Mouse (Mus musculus): Measurements from ENCODE around the gene Pthlh. TPM values are rescaled to one million over a fixed set of nuclear protein-coding genes. Genes with fewer than 3 reads are reported as not detected.

Gene Pthlh
- polyA plus RNA-seq, 1 experiment from 2014 or later: 1.4 TPM

- H3K4me1 ChIP-seq (replicated peaks; ENCODE audit: insufficient read depth, low read length): no peaks in the 10 kb centered on the region
- 48% methylated on average over 5 of the region's 5 CpGs for WGBS
- no peak overlapping the region for H3K27ac ChIP-seq
- H3K36me3 ChIP-seq (ENCODE audit: insufficient read depth, low read length): no peaks in the 10 kb centered on the region
- ATAC-seq (replicated peaks; ENCODE audit: low FRiP score, low read depth) (no peak), DNase-seq (ENCODE audit: low spot score) (no peak)
- H3K4me3 ChIP-seq (replicated peaks; ENCODE audit: low read depth, low read length): no peak overlapping the region
- no peaks in the 10 kb centered on the region for H3K27me3 ChIP-seq (ENCODE audit: insufficient read depth, low read length)
- no peaks in the 10 kb centered on the region for H3K9me3 ChIP-seq (replicated peaks; ENCODE audit: low read length)
- H3K4me2 ChIP-seq (ENCODE audit: low read length): no peak overlapping the region
- no peak for TF ChIP-seq CTCF (IDR thresholded peaks at IDR 0.05; ENCODE audit: low read depth)
- H3K9ac ChIP-seq (ENCODE audit: low read depth, low read length): no peak overlapping the region
Observed at GRCm38 (mm10) chr6:147279309-147279708, 15.3 kb upstream of the Pthlh start.

GRCm38 (mm10) chr6:147268143-147268790, 4.3 kb upstream of the Pthlh start:
- H3K27me3 ChIP-seq (ENCODE audit: insufficient read depth, low read length): peaks cover 5% of the 10 kb centered on the region; the same call in 1 of the 2 replicates
- no peak overlapping the region for H3K27ac ChIP-seq

GRCm38 (mm10) chr6:147266466-147266865, 2.5 kb upstream of the Pthlh start:
- Histone ChIP-seq H3K4me2 (ENCODE audit: low read length) (no peak overlapping the region), H3K4me3 (replicated peaks; ENCODE audit: low read depth, low read length) (no peak overlapping the region), H3K4me1 (replicated peaks; ENCODE audit: insufficient read depth, low read length) (peaks cover 8% of the 10 kb centered on the region; the same call in 1 of the 2 replicates), H3K36me3 (ENCODE audit: insufficient read depth, low read length) (no peaks in the 10 kb centered on the region), H3K27me3 (ENCODE audit: insufficient read depth, low read length) (peaks cover 5% of the 10 kb centered on the region; the same call in 1 of the 2 replicates), H3K9ac (ENCODE audit: low read depth, low read length) (no peak overlapping the region), H3K27ac (no peak overlapping the region), H3K9me3 (replicated peaks; ENCODE audit: low read length) (no peaks in the 10 kb centered on the region)
- DNase-seq (ENCODE audit: low spot score) (no peak), ATAC-seq (replicated peaks; ENCODE audit: low FRiP score, low read depth) (no peak)
- no peak for TF ChIP-seq CTCF (IDR thresholded peaks at IDR 0.05; ENCODE audit: low read depth)
- WGBS: 86% methylated on average over 6 of the region's 6 CpGs

More at GRCm38 (mm10) chr6:147268143-147268790, 4.3 kb upstream of the Pthlh start:
- H3K4me3 ChIP-seq (replicated peaks; ENCODE audit: low read depth, low read length): no peak overlapping the region
- no peak overlapping the region for H3K4me2 ChIP-seq (ENCODE audit: low read length)
- WGBS: 5% methylated on average over 19 of the region's 19 CpGs
- peak; percentile 68 for DNase-seq (ENCODE audit: low spot score)
- no peak overlapping the region for H3K9ac ChIP-seq (ENCODE audit: low read depth, low read length)
- H3K4me1 ChIP-seq (replicated peaks; ENCODE audit: insufficient read depth, low read length): peaks cover 5% of the 10 kb centered on the region; the same call in 1 of the 2 replicates
- no peak for TF ChIP-seq CTCF (IDR thresholded peaks at IDR 0.05; ENCODE audit: low read depth)
- no peaks in the 10 kb centered on the region for H3K9me3 ChIP-seq (replicated peaks; ENCODE audit: low read length)
- ATAC-seq (replicated peaks; ENCODE audit: low FRiP score, low read depth): no peak
- no peaks in the 10 kb centered on the region for H3K36me3 ChIP-seq (ENCODE audit: insufficient read depth, low read length)

GRCm38 (mm10) chr6:147263178-147263577, 805 bp downstream of the Pthlh start:
- Histone ChIP-seq H3K9ac (ENCODE audit: low read depth, low read length) (0 out of 2 replicates have a peak overlapping the region, but pooled peaks have one; percentile 37), H3K4me3 (replicated peaks; ENCODE audit: low read depth, low read length) (peak overlapping the region; percentile 42), H3K4me2 (ENCODE audit: low read length) (peak overlapping the region; percentile 80), H3K36me3 (ENCODE audit: insufficient read depth, low read length) (no peaks in the 10 kb centered on the region), H3K27me3 (ENCODE audit: insufficient read depth, low read length) (peaks cover 3% of the 10 kb centered on the region; the same call in 1 of the 2 replicates), H3K27ac (no peak overlapping the region), H3K9me3 (replicated peaks; ENCODE audit: low read length) (no peaks in the 10 kb centered on the region), H3K4me1 (replicated peaks; ENCODE audit: insufficient read depth, low read length) (peaks cover 8% of the 10 kb centered on the region; the same call in 1 of the 2 replicates)
- no peak for TF ChIP-seq CTCF (IDR thresholded peaks at IDR 0.05; ENCODE audit: low read depth)
- no peak for ATAC-seq (replicated peaks; ENCODE audit: low FRiP score, low read depth)
- peak; percentile 35 for DNase-seq (ENCODE audit: low spot score)
- under 1% methylated on average over 21 of the region's 21 CpGs for WGBS

- no peak overlapping the region for H3K4me3 ChIP-seq (replicated peaks; ENCODE audit: low read depth, low read length)
- WGBS: 41% methylated on average over 3 of the region's 3 CpGs
- H3K27me3 ChIP-seq (ENCODE audit: insufficient read depth, low read length): 0 out of 2 replicates have a peak, but pooled peaks cover 3% of the 10 kb centered on the region
- no peaks in the 10 kb centered on the region for H3K9me3 ChIP-seq (replicated peaks; ENCODE audit: low read length)
- H3K4me1 ChIP-seq (replicated peaks; ENCODE audit: insufficient read depth, low read length): peaks cover 8% of the 10 kb centered on the region; the same call in 1 of the 2 replicates
- H3K9ac ChIP-seq (ENCODE audit: low read depth, low read length): no peak overlapping the region
- ATAC-seq (replicated peaks; ENCODE audit: low FRiP score, low read depth) (no peak), DNase-seq (ENCODE audit: low spot score) (no peak)
- H3K36me3 ChIP-seq (ENCODE audit: insufficient read depth, low read length): no peaks in the 10 kb centered on the region
- TF ChIP-seq CTCF (IDR thresholded peaks at IDR 0.05; ENCODE audit: low read depth): no peak
- no peak overlapping the region for H3K27ac ChIP-seq
- no peak overlapping the region for H3K4me2 ChIP-seq (ENCODE audit: low read length)
Observed at GRCm38 (mm10) chr6:147261616-147262015, 2.4 kb downstream of the Pthlh start.

- H3K27me3 ChIP-seq (ENCODE audit: insufficient read depth, low read length): 0 out of 2 replicates have a peak, but pooled peaks cover 3% of the 10 kb centered on the region
- no peak overlapping the region for H3K9ac ChIP-seq (ENCODE audit: low read depth, low read length)
- H3K27ac ChIP-seq: no peak overlapping the region
- no peaks in the 10 kb centered on the region for H3K9me3 ChIP-seq (replicated peaks; ENCODE audit: low read length)
- H3K36me3 ChIP-seq (ENCODE audit: insufficient read depth, low read length): no peaks in the 10 kb centered on the region
- H3K4me3 ChIP-seq (replicated peaks; ENCODE audit: low read depth, low read length): no peak overlapping the region
- H3K4me2 ChIP-seq (ENCODE audit: low read length): no peak overlapping the region
- ATAC-seq (replicated peaks; ENCODE audit: low FRiP score, low read depth): no peak
- TF ChIP-seq CTCF (IDR thresholded peaks at IDR 0.05; ENCODE audit: low read depth): no peak
- DNase-seq (ENCODE audit: low spot score): no peak
- WGBS: 77% methylated on average over 3 of the region's 3 CpGs
- peaks cover 8% of the 10 kb centered on the region; the same call in 1 of the 2 replicates for H3K4me1 ChIP-seq (replicated peaks; ENCODE audit: insufficient read depth, low read length)
Observed at GRCm38 (mm10) chr6:147260766-147261165, 3.2 kb downstream of the Pthlh start.

All from kidney, postnatal 0 days (tissue).